Mouse (Mus musculus): ENCODE results near the gene Mgll.

The Mgll gene

DNA sequence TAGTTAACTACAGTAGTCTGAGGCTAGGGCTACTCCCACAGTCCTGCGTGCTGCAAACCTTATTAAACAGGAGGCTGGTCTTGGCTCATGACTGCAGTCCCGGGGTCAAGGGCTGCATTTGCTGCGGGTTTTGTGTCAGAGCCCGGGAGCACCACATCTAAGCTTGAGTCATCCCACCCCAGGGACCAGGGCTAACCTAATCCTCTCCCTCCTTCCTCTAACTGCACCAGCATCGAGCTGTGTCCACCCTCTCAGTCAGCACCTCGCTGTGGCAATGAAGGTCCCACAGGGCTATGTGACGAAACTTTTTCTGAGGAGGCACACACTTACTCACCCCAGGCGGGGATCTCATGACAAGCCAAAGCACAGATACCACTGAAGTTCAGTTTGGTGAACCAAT, 22.1 kb downstream of the Mgll start:
- DNase-seq = no peak

DNA sequence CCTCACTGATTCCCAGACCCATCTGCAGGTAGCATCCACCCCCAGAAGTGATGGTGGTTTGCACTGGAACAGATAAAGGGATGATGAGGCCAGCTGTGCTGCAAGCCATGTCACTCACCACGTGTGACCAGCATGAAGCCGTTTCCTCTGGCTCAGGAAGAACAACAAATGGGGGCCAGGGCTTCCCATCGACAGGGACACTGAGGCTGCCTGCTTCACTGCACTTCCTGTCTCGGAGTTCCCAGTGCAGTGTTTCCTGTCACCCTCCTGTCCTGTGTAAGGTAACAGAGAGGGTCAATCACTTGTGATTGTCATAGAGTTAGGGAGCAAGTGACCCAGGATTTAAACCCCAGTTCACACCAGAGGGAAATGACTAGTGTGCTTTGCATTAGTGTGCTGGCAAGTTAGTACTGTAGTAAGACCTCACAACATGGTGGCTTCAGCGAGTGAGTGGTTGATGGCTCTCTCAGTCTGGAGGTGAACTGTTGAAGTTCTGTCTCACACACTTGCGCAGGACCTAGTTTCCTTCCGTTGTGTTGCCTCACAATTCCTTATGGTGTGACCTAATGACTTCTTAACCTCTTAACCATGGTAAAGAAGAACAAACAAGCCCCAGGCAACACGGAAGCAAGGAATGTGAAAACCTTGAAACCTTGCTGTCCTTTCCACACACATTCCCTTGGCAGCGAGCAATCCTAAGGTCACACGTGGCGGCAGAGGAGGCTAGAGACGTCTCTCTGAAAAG, 23.3 kb downstream of the Mgll start:
- DNase-seq = no peak

DNA sequence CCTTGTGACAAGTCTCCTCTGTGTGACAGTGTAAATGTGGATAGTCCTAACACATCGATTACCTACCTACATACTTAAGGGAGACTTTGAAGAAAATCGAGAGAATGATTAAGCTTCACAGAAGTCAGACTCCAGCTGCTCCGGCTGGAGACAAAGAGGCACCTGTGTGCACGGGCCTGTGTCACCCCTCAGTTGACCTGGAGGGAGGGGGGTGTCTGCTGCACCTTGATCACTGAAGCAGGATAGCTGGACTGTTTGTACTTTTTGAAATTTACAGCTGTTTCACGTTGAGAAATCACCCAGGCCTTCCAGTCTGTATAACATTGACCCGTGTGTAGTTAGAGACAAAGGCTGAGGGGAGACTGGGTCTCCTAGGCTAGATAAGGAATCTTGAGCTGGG, 26.7 kb downstream of the Mgll start:
- DNase-seq = no peak

DNA sequence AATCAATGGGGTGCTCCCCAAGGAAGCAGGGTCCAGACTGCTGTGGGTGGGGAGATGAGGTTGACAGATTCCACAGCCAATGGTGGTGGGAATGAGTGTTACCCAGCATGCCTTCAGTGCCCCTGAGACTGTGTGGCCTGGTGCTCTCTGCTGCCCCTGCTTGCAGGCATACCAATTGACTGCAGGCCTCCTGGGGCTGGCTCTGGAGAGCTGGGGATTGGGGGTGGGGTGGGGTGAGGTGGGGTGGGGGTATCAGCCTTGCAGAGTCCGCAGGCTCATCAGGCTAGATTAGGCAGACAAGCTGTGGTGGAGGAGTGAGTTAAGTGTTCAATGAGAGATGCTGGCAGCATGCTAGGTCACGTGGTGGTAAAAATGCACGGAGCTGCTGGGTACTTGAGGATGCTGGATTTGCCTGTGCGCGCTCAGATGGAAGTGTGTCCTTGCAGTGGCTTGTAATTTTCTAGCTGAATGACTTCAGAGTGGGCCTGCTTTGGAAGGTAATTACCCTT, 28.6 kb downstream of the Mgll start:
- peak; percentile 64 for DNase-seq

DNA sequence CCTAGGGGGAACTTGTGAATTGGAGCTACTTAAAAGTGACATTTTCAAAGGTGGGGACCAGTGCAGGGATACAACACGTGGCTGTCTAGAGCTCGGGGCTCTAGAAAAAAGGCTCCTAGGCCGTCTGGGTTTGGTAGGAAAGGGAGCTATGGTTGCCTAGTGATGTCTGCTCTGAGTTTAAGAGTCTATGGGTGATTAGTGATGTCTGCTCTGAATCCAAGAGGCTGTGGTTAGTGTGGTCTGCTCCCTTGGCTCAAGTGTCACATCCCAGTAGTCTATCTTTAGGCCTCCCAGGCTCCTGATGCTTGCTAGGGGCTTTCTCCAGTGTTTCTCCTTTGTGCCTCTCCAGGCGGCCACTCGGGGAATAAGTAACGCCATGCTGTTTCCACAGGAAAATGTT, 29.4 kb downstream of the Mgll start:
- no peak for DNase-seq

DNA sequence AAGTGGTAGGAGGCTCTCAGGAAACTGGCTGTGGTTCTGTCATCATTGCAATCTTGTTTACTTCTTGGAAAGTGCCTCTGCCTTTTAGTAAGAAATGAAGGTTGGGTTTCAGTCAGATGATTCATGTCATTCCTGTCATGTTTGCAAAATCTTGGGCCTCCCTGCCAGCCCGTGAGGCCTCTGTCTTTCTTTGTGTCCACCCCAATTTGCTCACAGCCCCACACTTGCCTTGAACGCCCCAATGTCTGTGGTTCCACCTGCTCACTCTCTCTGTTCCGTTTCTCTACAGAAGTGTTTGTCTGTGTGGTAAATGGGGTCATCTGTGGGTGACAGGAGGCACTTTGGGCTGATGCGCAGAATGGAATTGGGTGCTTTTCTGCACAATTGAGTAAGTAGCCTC, 32.8 kb downstream of the Mgll start:
- no peak for DNase-seq

DNA sequence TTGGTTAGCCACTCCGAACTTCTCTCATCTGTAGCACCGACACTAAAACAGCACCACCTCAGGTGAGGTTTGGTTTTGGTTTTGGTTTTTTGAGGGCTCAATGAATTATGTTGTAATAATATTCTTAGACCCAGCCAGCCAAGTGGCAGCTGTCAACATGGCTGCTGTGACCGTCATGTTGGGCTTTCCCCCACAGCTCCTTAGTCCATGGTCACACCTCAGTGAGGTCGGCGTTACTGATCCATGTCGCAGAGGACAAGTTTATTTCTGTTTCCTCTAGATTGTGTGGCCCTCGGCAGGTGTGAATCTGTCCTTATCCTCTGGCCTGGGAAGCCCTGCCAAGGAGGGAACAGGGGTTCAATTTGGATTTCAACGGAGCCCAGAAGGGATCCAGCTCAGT, 33.9 kb downstream of the Mgll start:
- DNase-seq = peak; percentile 39

DNA sequence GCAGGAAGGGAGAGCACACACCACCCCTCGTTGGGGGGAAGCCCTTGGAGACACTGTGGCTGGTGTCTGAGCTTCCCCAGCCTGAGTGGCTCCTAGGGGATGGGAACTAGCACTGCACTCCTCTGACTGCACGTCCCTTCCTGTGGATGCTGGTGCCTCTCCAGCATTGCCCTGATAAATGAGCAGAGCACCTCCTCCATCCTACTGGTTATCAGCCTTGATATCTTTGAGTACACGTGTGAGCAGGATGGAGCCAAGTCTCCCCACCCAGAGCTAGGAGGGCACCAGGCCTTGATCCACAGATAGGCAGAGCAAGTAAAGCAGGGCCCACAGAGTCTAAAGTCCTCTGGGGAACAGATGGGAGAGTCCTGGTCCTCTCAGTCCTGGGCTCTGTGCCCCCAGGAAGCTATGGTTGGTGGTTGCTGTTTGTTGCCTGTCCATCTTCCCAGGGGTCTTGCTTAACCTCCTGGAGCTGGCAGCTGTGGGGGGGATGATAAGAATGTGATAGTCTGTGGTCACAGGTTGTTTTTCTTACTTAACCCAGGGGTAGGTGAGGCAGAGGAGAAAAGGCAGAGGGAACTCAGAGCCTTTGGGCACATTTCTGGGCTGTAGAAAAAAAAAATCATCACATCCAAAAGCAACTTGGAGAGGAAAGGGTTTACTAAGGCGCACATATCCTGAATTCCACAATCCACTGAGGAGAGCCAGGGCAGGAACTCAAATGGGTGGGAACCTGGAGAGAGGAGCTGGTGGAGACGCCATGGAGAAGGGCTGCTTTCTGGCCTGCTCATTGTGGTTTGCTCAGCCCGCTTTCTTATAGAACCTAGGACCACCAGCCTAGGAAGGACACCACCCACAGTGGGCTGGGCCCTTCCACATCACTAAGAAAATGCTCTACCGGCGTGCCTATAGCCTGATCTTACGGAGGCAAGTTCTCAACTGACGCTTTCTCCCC, 34.6 kb downstream of the Mgll start:
- DNase-seq = peak; percentile 44

DNA sequence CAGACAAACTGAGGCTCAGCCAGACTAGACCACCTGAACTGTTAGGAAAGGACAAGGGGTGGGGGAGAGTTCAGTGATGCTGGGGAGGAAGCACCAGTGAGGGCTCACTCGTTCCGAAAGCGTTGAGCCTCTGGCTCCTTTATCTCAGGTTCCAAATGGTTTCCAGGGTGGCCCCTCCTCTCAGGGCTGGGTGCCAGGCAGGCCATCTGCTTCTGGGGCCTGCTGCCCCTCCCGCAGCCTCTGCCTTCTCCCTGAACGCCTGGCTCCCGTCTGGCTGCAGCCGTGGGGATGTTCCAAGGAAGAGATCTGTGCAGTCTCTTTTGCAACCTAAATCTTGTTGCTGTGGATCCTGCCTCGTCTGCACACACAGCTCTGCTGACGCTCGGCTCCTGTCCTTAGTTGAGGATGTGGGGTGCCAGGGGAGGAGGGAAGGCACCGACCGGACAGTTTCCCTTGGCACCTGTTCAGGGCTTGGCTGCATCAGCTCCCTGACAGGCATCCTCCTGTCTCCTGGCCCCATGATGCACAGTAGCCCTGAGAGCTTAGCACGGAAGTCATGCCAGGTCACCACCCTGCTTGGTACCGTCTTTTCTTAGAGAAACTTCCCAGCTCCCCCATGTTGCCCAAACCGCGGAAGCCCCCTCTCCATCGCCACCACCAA, 35.7 kb downstream of the Mgll start:
- peak; percentile 76 for DNase-seq

DNA sequence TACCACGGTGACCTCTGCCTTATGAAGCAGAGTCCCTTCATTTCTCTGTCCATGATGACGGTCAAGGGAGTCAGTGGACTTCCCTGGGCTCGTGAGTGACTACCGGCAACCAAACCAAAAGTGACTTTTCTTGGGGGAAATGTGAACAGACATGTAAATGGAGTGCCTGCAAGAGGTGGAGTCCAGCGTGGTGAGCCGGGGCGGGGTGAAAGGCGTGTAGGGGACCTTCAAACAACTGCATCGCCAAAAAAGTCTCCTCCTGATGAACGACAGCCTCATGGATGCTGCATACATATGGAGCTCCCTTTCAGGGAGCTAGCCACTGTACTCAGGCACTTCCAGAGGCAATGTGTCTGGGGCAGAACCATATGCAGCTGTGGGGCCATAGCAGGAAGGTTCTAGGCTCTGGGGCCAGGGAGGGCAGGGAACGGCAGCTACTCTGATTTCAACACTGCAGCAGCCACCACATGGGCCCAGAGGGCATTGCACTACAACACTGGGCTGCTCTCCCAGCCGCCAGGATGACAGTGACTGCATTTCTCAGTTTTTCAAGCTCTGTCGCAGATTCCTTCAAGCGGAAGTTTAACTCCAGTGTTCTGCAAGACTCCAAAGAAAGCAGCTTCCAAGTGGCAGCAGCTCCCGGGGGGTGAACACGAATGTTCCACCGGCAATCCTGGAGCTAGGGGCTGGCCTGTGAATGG, 36.9 kb downstream of the Mgll start:
- DNase-seq = peak; percentile 37

DNA sequence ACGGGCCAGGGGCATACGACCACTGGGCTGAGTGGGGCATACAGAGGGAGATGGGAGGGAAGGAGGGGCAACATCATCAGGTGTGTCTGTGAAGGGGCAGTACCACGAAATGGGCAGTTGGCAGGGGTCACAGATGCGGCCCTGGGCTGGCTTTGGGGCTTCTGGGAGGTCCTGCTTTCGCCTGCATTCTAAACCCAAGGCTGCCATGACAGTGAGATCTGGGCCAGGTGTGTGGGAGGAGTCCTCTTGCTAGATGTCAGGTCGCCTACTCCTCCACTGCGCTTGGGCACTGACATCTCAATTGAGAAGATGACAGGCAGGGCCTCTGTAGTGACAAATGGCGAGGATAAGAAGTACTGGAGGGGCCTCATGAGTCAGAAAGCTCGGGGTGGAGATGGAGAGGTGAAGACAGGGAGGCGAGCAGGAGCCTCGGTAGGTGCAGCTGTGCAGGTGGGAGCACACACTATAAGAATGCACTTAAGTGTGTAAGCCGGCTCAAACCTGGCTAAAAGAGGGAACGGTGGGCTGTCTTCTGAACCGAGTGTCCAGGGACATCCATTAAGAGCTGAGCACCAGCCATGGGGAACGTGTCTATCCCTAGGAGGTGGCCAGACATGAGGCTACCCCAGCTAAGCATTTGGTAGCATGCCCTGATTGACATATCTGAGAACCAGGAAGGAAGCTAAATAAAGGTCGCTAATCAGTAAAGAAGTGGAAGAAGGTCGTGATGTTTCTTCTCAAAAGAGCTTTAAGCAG, 37.6 kb downstream of the Mgll start:
- DNase-seq = no peak

DNA sequence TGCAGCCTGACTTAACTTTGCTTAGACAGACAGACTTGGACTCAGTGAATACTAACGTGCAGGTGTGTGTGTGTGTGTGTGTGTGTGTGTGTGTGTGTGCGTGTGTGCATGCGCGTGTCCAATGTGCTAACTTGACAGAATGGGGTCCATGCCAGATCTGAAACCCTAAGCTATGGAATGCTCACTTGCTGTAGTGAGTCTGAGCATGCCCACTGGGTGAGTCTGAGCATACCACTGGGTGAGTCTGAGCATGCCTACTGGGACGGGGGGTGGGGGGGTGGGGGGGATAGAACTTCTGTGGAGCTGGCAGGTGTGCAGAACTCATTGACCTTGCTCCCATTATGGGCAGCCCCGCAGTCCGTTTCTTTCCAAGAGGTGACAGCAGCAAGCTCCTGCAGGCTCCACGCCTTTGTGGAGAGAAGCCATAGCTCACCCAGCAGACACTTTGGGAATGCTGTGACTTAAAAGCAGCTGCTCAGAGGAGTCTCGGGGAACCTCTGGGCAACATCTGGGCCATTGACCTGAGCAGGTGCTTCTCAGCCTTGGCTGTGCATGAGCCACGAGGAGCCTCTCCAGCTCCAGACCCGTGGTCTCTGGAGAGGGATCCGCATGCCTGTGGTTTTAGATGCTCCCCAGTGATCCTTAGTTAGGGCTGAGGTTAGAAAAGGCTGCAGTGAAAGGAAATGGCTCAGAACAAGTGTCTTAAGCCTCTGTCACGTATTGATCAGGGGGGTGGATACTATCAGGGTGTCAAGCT, 38.4 kb downstream of the Mgll start:
- no peak for DNase-seq

DNA sequence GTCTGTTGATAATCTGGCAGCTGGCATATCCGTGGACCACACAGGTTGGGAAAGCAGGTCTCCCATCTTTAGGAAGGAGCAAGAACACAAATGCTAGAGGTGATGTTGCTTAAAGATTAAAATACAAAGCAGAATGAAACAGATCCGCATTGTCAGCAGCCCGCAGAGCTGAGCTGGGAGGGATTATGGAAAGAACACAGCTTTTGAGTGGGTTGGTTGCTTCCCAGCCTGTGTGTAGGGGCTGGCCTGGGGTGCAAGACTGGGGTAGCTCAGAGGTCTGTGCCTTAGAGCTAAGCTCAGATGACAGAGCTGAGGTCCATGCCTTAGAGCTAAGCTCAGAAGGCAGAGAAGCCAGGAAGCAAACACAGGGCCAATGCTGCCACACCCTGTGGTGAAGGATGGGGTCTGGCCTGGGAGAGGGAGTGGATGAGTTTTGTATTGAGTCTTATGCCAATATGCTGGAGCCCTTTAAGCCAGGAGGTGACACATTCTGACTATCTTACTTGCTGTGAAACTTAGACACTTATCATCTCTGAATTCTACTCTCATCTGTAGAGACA, 39.4 kb downstream of the Mgll start:
- DNase-seq = no peak

DNA sequence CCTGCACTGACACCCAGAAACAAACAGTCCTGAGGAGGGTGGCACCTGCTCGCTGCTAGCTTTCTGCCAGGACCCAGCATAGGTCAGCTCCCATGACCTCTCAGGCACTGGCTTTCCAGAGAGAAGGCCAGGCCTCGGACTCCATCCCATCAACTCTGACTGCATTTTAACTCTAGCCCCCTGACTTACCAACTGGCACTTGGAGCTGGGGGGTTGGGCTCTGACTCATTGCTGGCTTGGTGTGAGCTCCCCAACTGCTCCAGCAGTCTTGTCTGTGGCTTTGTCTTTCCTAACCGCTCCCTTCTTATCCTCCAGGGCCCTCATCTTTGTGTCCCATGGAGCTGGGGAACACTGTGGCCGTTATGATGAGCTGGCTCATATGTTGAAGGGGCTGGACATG, 40.1 kb downstream of the Mgll start:
- DNase-seq = no peak

DNA sequence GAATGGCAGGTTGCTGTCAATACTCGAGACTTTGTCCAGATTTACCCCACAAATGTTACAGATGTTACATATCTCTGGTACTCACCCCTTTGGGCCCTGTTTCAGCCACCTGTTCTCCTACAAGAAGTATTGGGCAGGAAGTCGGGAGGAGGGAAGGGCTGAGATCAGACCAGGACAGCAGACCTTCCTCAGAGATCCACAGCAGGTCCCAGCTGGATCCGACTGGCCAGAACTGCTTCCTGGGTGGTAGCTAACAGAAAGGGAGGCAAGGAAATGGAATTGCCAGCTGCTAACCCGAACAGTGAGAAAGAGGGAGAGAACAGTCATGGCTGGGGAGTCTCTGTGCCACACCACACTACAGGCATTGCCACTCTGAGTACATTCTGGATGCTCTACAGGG, 43.5 kb downstream of the Mgll start:
- no peak for DNase-seq

DNA sequence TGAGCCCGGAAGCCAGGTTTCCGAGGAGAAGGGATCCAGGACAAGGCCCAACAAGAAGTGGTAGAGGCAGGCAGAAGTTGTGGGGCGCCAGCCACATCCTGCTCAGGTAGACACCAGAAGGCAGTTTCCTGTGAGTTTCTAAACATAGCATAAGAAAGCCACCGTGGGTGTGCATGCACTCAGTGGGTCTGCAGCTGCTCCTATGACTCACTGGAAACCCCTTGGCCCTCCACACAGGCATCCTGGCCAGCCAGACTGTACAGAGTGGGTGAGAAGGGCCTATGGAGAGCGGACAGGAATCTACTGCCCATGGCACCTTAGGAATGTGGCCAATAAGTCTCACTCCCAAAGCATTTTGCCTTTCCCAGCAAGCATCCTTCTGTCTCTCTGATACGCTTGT, 45.5 kb downstream of the Mgll start:
- no peak for DNase-seq

DNA sequence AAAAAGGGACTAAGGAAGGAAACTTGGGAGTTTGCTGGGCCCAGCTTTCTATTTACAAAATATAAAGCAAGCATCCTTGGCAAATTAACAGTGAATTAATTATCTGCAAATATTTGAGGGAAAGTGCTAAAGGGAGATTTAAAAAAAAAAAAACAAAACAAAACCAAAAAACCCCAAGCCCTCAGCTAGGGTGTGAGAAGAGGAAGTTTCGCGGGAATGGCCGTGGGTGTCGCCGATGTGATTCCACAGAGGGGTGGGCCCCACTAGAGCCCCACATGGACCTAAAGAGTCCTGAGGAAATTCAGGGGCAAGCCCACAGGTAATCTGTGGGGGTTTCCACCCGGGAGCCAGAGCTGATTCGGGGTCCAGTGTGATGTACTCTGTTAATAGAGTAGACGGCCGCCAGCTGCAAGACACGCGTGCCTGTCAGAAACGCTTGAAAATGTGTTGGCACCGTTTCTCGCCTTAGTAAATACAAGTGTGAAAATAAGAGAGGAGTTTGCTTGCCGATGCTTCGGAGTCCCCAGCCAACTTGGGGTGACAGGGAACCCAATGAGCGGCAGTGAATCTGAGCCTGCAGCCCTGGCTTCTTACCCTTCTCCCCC, 46.2 kb downstream of the Mgll start:
- no peak for DNase-seq

DNA sequence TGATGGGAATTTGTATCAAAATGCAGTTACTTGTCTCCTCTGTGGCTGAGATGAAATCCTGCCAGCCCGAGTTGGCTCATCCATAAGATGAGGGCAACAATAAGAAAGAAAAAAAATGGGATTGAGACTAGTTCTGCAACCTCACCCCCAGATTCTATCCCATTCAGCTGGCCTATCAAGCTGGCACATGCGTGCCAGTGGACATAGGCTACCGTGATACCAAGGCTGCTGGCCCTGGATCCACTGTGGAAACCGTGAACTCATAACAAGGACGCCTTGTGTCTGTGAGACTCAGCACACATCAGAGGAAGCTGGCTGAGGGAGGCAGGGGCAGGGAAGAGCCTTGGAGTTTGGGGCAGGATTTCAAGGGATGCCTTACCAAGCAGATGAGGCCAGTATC, 46.8 kb downstream of the Mgll start:
- DNase-seq = no peak

DNA sequence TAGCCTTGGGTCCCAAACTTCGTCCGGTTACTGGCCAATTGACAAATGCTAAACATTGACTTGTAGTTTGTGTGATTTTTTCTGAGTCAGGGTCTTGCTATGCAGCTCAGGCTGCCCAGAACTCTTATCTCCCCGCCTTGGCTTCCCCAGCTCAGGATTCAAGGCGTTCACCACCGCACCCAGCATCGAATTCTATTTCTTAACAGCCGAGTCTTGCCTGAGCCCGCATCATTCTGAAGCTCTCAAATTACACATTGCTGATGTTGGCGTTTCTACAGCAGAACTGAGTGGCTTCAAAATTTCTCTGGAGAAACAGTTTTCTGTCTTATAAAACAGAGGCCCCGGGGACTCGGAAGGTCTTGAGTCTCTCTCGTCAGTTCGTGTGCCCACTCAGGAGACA, 47.8 kb downstream of the Mgll start:
- no peak for DNase-seq

DNA sequence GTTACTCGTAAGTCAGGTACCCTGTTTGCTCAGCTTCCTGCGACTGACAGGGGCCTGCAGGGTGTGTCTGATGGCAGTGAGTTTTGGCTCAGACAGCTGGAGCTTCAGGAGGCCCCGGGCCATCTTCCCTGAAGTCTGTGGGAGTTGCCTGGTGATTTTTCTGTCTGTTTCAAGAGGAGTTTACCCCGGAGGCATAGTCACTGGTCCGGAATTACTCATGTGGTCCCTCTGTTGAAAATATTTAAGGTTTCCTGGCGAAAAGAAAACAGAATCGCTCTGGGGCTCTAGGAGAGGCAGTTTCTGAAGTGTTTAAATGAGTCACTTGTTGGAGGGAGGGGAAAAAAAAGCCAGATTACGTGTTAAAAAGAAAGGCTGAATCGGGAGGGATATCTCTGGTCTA, 49.8 kb downstream of the Mgll start:
- no peak for DNase-seq

DNA sequence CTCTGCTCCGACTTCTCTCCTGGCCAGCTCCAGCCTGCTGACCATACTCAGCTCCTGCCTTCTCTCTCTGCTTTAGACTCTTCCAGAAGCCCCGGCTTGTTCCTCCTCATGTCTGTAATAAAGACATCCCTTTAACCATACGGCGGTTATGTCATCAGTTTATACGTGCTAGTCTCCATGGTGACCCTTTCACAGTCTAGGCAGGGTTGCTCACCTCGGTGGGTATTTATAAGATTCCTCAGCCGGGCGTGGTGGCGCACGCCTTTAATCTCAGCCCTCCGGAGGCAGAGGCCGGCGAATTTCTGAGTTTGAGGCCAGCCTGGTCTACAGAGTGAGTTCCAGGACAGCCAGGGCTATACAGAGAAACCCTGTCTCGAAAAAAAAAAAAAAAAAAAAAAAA, 51.1 kb downstream of the Mgll start:
- DNase-seq = no peak
